31 mouse cellular contexts compared by ENCODE assay signal in the genomic region with DNA sequence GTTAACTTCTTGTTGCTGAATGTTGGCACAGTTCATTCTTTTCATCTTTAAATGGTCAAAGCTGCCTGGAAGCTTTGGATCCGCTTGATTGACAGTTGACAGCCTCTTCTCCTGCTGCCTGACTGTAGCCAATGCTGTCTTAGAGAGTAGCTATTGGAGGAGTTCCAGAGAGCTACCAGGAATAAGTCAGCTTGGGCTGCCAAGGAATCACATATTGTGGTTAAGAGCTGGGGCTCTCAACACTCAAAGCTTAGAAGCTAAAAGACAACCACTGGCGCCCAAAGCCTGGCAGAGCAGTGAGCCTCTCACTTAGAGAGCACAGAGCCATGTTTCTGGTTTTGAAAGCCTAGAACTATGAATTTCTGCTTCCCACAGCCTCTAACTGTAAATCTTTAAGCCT. TPM values are rescaled to one million over a fixed set of nuclear protein-coding genes. Genes with fewer than 3 reads are reported as not detected.
DNase-seq lines count a peak whose midpoint lies in the region; ATAC-seq lines count a peak whose summit lies in the region.
"Had no signal": no experiment of that assay in that cellular context is flagged by ENCODE, and none has a peak within 500 bp of the region (broad histone marks: within the 10 kb centered on the region; RNA-seq: fewer than 3 reads in every experiment).

No protein-coding gene starts in this region.

- H3K36me3 ChIP-seq in forebrain, embryonic 13.5 days (ENCODE audit: poor library complexity, severe bottlenecking): no peaks in the 10 kb centered on the region
- H3K36me3 ChIP-seq in forebrain, embryonic 11.5 days (ENCODE audit: control insufficient read depth, insufficient read depth, low read length): no peaks in the 10 kb centered on the region
- no peaks in the 10 kb centered on the region for H3K36me3 ChIP-seq in hindbrain, embryonic 16.5 days (ENCODE audit: control insufficient read depth, insufficient read depth, low read length)
- H3K36me3 ChIP-seq in hindbrain, embryonic 13.5 days: no peaks in the 10 kb centered on the region
- H3K36me3 ChIP-seq: limb, embryonic 15.5 days; liver, embryonic 15.5 days; lung, embryonic 15.5 days had no signal

- no peaks in the 10 kb centered on the region for H3K4me1 ChIP-seq in forebrain, embryonic 13.5 days
- H3K4me1 ChIP-seq in forebrain, embryonic 11.5 days (replicated peaks; ENCODE audit: control insufficient read depth, insufficient read depth, low read length): no peaks in the 10 kb centered on the region
- H3K4me1 ChIP-seq in hindbrain, embryonic 16.5 days (ENCODE audit: control insufficient read depth, insufficient read depth, low read depth, low read length): no peaks in the 10 kb centered on the region
- H3K4me1 ChIP-seq in hindbrain, embryonic 13.5 days (replicated peaks): no peaks in the 10 kb centered on the region
- H3K4me1 ChIP-seq: limb, embryonic 15.5 days; liver, embryonic 15.5 days; lung, embryonic 15.5 days; megakaryocyte, embryonic 14.5 days had no signal

- 93% methylated on average over 2 of the region's 2 CpGs for WGBS in forebrain, embryonic 13.5 days
- WGBS in forebrain, embryonic 11.5 days: 83% methylated on average over 2 of the region's 2 CpGs
- 87% methylated on average over 2 of the region's 2 CpGs for WGBS in hindbrain, embryonic 16.5 days
- WGBS in hindbrain, embryonic 13.5 days: 97% methylated on average over 2 of the region's 2 CpGs

- no peak overlapping the region for H3K27ac ChIP-seq in forebrain, embryonic 13.5 days
- H3K27ac ChIP-seq in forebrain, embryonic 11.5 days (ENCODE audit: low read depth, low read length): no peak overlapping the region
- no peak overlapping the region for H3K27ac ChIP-seq in hindbrain, embryonic 16.5 days (ENCODE audit: low read depth, low read length)
- H3K27ac ChIP-seq in hindbrain, embryonic 13.5 days: no peak overlapping the region
- H3K27ac ChIP-seq: gastrocnemius, adult 2 months; limb, embryonic 15.5 days; liver, embryonic 15.5 days; lung, embryonic 15.5 days had no signal

- no peak overlapping the region for H3K9ac ChIP-seq in forebrain, embryonic 13.5 days
- H3K9ac ChIP-seq in forebrain, embryonic 11.5 days (ENCODE audit: low read length): no peak overlapping the region
- no peak overlapping the region for H3K9ac ChIP-seq in hindbrain, embryonic 16.5 days (ENCODE audit: low read depth, low read length)
- H3K9ac ChIP-seq in hindbrain, embryonic 13.5 days: no peak overlapping the region
- H3K9ac ChIP-seq: limb, embryonic 15.5 days; liver, embryonic 15.5 days; lung, embryonic 15.5 days had no signal

- DNase-seq in forebrain, embryonic 11.5 days (ENCODE audit: low spot score): no peak
- peak; percentile 14 for DNase-seq in right cerebral cortex, postnatal 4 days
- DNase-seq in right cerebral cortex, postnatal 14 days: no peak
- DNase-seq in left cerebral cortex, adult 18-20 months (ENCODE audit: low spot score in 2 of 2): no peak
- DNase-seq in adrenal gland, postnatal 25 days: no peak
- DNase-seq: adrenal gland, postnatal 14 days; cerebellum, adult 18-20 months; cerebellum, postnatal 25 days; gastrocnemius, adult 2 months; kidney, adult 18-20 months; left cerebral cortex, postnatal 4 days; thymus, postnatal 14 days had no signal

- no peaks in the 10 kb centered on the region for H3K9me3 ChIP-seq in forebrain, embryonic 13.5 days (replicated peaks)
- H3K9me3 ChIP-seq in forebrain, embryonic 11.5 days (ENCODE audit: control insufficient read depth, low read length): no peaks in the 10 kb centered on the region
- no peaks in the 10 kb centered on the region; the same call in 1 of the 2 replicates for H3K9me3 ChIP-seq in hindbrain, embryonic 16.5 days (ENCODE audit: control insufficient read depth, low read length)
- no peaks in the 10 kb centered on the region for H3K9me3 ChIP-seq in hindbrain, embryonic 13.5 days
- H3K9me3 ChIP-seq: limb, embryonic 15.5 days; liver, embryonic 15.5 days; lung, embryonic 15.5 days had no signal

- no peak overlapping the region for H3K4me2 ChIP-seq in forebrain, embryonic 13.5 days
- no peak overlapping the region for H3K4me2 ChIP-seq in forebrain, embryonic 11.5 days (ENCODE audit: low read depth, low read length, severe bottlenecking)
- H3K4me2 ChIP-seq in hindbrain, embryonic 16.5 days (ENCODE audit: low read length): no peak overlapping the region
- no peak overlapping the region for H3K4me2 ChIP-seq in hindbrain, embryonic 13.5 days
- H3K4me2 ChIP-seq: heart, embryonic 11.5 days; limb, embryonic 15.5 days; liver, embryonic 15.5 days; lung, embryonic 15.5 days had no signal

- H3K4me3 ChIP-seq in forebrain, embryonic 13.5 days: no peak overlapping the region
- H3K4me3 ChIP-seq in forebrain, embryonic 11.5 days (ENCODE audit: low read depth, low read length): no peak overlapping the region
- no peak overlapping the region for H3K4me3 ChIP-seq in hindbrain, embryonic 16.5 days (ENCODE audit: low read length)
- H3K4me3 ChIP-seq in hindbrain, embryonic 13.5 days: no peak overlapping the region
- H3K4me3 ChIP-seq: gastrocnemius, adult 2 months; limb, embryonic 15.5 days; liver, embryonic 15.5 days; lung, embryonic 15.5 days; megakaryocyte, embryonic 14.5 days had no signal

- ATAC-seq in forebrain, embryonic 13.5 days: peak; percentile 60; the same call in 1 of the 2 replicates
- ATAC-seq in forebrain, embryonic 11.5 days (replicated peaks; ENCODE audit: low FRiP score): no peak
- peak; percentile 64; the same call in 1 of the 2 replicates for ATAC-seq in hindbrain, embryonic 16.5 days
- ATAC-seq in hindbrain, embryonic 13.5 days (ENCODE audit: low FRiP score): no peak
- ATAC-seq: CD4-positive, CD25-positive, alpha-beta regulatory T cell, adult 4 months; inflammation-experienced regulatory T-cells, adult 6 months had no signal

- H3K27me3 ChIP-seq in forebrain, embryonic 13.5 days: no peaks in the 10 kb centered on the region
- H3K27me3 ChIP-seq in forebrain, embryonic 11.5 days (ENCODE audit: control insufficient read depth, insufficient read depth, low read length): no peaks in the 10 kb centered on the region
- H3K27me3 ChIP-seq in hindbrain, embryonic 16.5 days (replicated peaks; ENCODE audit: control insufficient read depth, insufficient read depth, low read length): no peaks in the 10 kb centered on the region
- H3K27me3 ChIP-seq in hindbrain, embryonic 13.5 days: no peaks in the 10 kb centered on the region
- H3K27me3 ChIP-seq: limb, embryonic 15.5 days; liver, embryonic 15.5 days; lung, embryonic 15.5 days; megakaryocyte, embryonic 14.5 days had no signal

RNA-seq across cellular contexts. Expression of a gene that starts 12.4 kb away (rescaled TPM):
- polyA plus RNA-seq in forebrain, embryonic 13.5 days (2015; fragmentation: Nextera tagmentation; extraction: Ambion mirVana): not detected in 2 replicates
- polyA plus RNA-seq in forebrain, embryonic 11.5 days (2014; fragmentation: Nextera tagmentation; extraction: Ambion mirVana): not detected in 2 replicates
- 0.45 TPM in 1 of 2 replicates, not detected in the other for polyA plus RNA-seq in hindbrain, embryonic 16.5 days (2015; fragmentation: Nextera tagmentation; extraction: Ambion mirVana)
- 0.57 TPM in 1 of 2 replicates, not detected in the other for polyA plus RNA-seq in hindbrain, embryonic 13.5 days (2015; fragmentation: Nextera tagmentation; extraction: Ambion mirVana)
- not detected for total RNA-seq in left cerebral cortex, adult 18-20 months (2021)
- total RNA-seq in adrenal gland, postnatal 25 days (2021): not detected in 2 replicates
- total RNA-seq: adrenal gland, postnatal 14 days; gastrocnemius, adult 2 months; gastrocnemius, postnatal 4 days; layer of hippocampus, postnatal 10 days; left cerebral cortex, adult 8-10 months; left cerebral cortex, postnatal 4 days; monocyte, adult 5-6 weeks; neutrophil, adult 5-6 weeks had no signal
- polyA plus RNA-seq: CD4-positive, CD25-positive, alpha-beta regulatory T cell, adult 4 months; heart, embryonic 11.5 days; heart, postnatal 0 days; hindbrain, embryonic 11.5 days; inflammation-experienced regulatory T-cells, adult 6 months; kidney, embryonic 16.5 days; liver, embryonic 15.5 days; lung, embryonic 15.5 days; stomach, embryonic 14.5 days had no signal

RNA-seq across cellular contexts. Expression of a gene that starts 32.8 kb away (rescaled TPM):
- not detected in 2 replicates for polyA plus RNA-seq in forebrain, embryonic 13.5 days (2015; fragmentation: Nextera tagmentation; extraction: Ambion mirVana)
- not detected in 2 replicates for polyA plus RNA-seq in forebrain, embryonic 11.5 days (2014; fragmentation: Nextera tagmentation; extraction: Ambion mirVana)
- polyA plus RNA-seq in hindbrain, embryonic 16.5 days (2015; fragmentation: Nextera tagmentation; extraction: Ambion mirVana): not detected in 2 replicates
- not detected in 2 replicates for polyA plus RNA-seq in hindbrain, embryonic 13.5 days (2015; fragmentation: Nextera tagmentation; extraction: Ambion mirVana)
- not detected for total RNA-seq in left cerebral cortex, adult 18-20 months (2021)
- not detected in 2 replicates for total RNA-seq in adrenal gland, postnatal 25 days (2021)
- total RNA-seq: adrenal gland, postnatal 14 days; gastrocnemius, adult 2 months; gastrocnemius, postnatal 4 days; layer of hippocampus, postnatal 10 days; left cerebral cortex, adult 8-10 months; left cerebral cortex, postnatal 4 days; monocyte, adult 5-6 weeks; neutrophil, adult 5-6 weeks had no signal
- polyA plus RNA-seq: CD4-positive, CD25-positive, alpha-beta regulatory T cell, adult 4 months; heart, embryonic 11.5 days; heart, postnatal 0 days; hindbrain, embryonic 11.5 days; inflammation-experienced regulatory T-cells, adult 6 months; kidney, embryonic 16.5 days; liver, embryonic 15.5 days; lung, embryonic 15.5 days; stomach, embryonic 14.5 days had no signal

RNA-seq across cellular contexts. Expression of a gene that starts 50.4 kb away (rescaled TPM):
- polyA plus RNA-seq in forebrain, embryonic 13.5 days (2015; fragmentation: Nextera tagmentation; extraction: Ambion mirVana): not detected in 2 replicates
- not detected in 2 replicates for polyA plus RNA-seq in forebrain, embryonic 11.5 days (2014; fragmentation: Nextera tagmentation; extraction: Ambion mirVana)
- polyA plus RNA-seq in hindbrain, embryonic 16.5 days (2015; fragmentation: Nextera tagmentation; extraction: Ambion mirVana): not detected in 2 replicates
- not detected in 2 replicates for polyA plus RNA-seq in hindbrain, embryonic 13.5 days (2015; fragmentation: Nextera tagmentation; extraction: Ambion mirVana)
- not detected for total RNA-seq in left cerebral cortex, adult 18-20 months (2021)
- total RNA-seq in adrenal gland, postnatal 25 days (2021): not detected in 2 replicates
- total RNA-seq: adrenal gland, postnatal 14 days; gastrocnemius, adult 2 months; gastrocnemius, postnatal 4 days; layer of hippocampus, postnatal 10 days; left cerebral cortex, adult 8-10 months; left cerebral cortex, postnatal 4 days; monocyte, adult 5-6 weeks; neutrophil, adult 5-6 weeks had no signal
- polyA plus RNA-seq: CD4-positive, CD25-positive, alpha-beta regulatory T cell, adult 4 months; heart, embryonic 11.5 days; heart, postnatal 0 days; hindbrain, embryonic 11.5 days; inflammation-experienced regulatory T-cells, adult 6 months; kidney, embryonic 16.5 days; liver, embryonic 15.5 days; lung, embryonic 15.5 days; stomach, embryonic 14.5 days had no signal

Comparison
In these comparisons a context has a peak if more than half of its experiments do, and no peak if none do; other contexts are left out.
1. ATAC-seq: peak in forebrain, embryonic 13.5 days (single experiment) and hindbrain, embryonic 16.5 days (single experiment); none in forebrain, embryonic 11.5 days (single experiment) and hindbrain, embryonic 13.5 days (single experiment).